Mouse (Mus musculus) ES-Bruce4 (cell line): Measurements from ENCODE around the gene Mdga1. TPM values are rescaled to one million over a fixed set of nuclear protein-coding genes. Genes with fewer than 3 reads are reported as not detected.
"Not testable (repeated sequence)": the region's sequence is repeated elsewhere in the genome, so short reads cannot be mapped to it uniquely, and the experiment has no call there.

Experiments
- H3K27ac ChIP-seq: 2 replicates; pipeline ENCODE4 v1.5.1; 2012; ENCODE audit warnings: low read length, inconsistent platforms; ENCODE audit not compliant: insufficient read depth
- H3K27me3 ChIP-seq: 2 replicates; pipeline ENCODE4 v1.6.1; 2012; ENCODE audit warnings: mild to moderate bottlenecking, low read length, inconsistent platforms; ENCODE audit not compliant: control insufficient read depth, poor library complexity, insufficient read depth, severe bottlenecking
- H3K36me3 ChIP-seq: 2 replicates; pipeline ENCODE4 v1.6.1; 2012; ENCODE audit warnings: inconsistent platforms, mild to moderate bottlenecking, low read length, moderate library complexity; ENCODE audit not compliant: control insufficient read depth, poor library complexity, insufficient read depth, severe bottlenecking
- H3K4me1 ChIP-seq: one replicate; pipeline ENCODE4 v1.8.1; 2011; ENCODE audit warnings: low read length; ENCODE audit not compliant: control insufficient read depth, insufficient read depth
- H3K4me3 ChIP-seq: 2 replicates; pipeline ENCODE4 v1.5.1; 2011; ENCODE audit warnings: low read depth, mild to moderate bottlenecking, low read length
- H3K9ac ChIP-seq: 2 replicates; pipeline ENCODE4 v1.6.1; 2012; ENCODE audit warnings: low read depth, mild to moderate bottlenecking, inconsistent platforms; ENCODE audit not compliant: poor library complexity, severe bottlenecking
- H3K9me3 ChIP-seq: replicated peaks from 2 replicates; pipeline ENCODE4 v1.6.1; 2012; ENCODE audit warnings: mild to moderate bottlenecking, low read length, inconsistent platforms; ENCODE audit not compliant: control insufficient read depth, poor library complexity, insufficient read depth, severe bottlenecking
- CTCF ChIP-seq: IDR thresholded peaks from one replicate; pipeline ENCODE4 v1.8.1; 2011; ENCODE audit warnings: low read depth, low read length
- EP300 ChIP-seq: IDR thresholded peaks from 2 replicates; pipeline ENCODE4 v1.6.1; 2011; ENCODE audit warnings: low read depth, low read length; ENCODE audit not compliant: insufficient read depth
- POLR2A ChIP-seq: IDR thresholded peaks from one replicate; pipeline ENCODE4 v1.8.1; 2011; ENCODE audit warnings: low read length; ENCODE audit not compliant: insufficient read depth
- polyA plus RNA-seq: library from polyadenylated mRNA; stranded (reverse); fragments of >200 nt; gene quantifications from 2 replicates; pipeline ENCODE4 v1.2.4, GENCODE M21; 2011; ENCODE audit warnings: low read depth; ENCODE audit not compliant: missing spikeins, insufficient read depth, insufficient read length

Gene Mdga1
- polyA plus RNA-seq, 1 experiment: 2.6 TPM

- Histone ChIP-seq H3K4me3 (no peak overlapping the region), H3K4me1 (no peaks in the 10 kb centered on the region), H3K27me3 (no peaks in the 10 kb centered on the region), H3K9me3 (no peaks in the 10 kb centered on the region), H3K36me3 (no peaks in the 10 kb centered on the region), H3K27ac (no peak overlapping the region), H3K9ac (no peak overlapping the region)
- TF ChIP-seq CTCF (no peak), EP300 (no peak), POLR2A (no peak)
Observed at GRCm38 (mm10) chr17:29788573-29788972, 181.3 kb downstream of the Mdga1 start.

GRCm38 (mm10) chr17:29784820-29785219, 185.1 kb downstream of the Mdga1 start:
- TF ChIP-seq POLR2A: no peak
- peak; percentile 54 for TF ChIP-seq CTCF
- no peaks in the 10 kb centered on the region for H3K9me3 ChIP-seq
- no peak overlapping the region for H3K4me3 ChIP-seq
- no peaks in the 10 kb centered on the region for H3K36me3 ChIP-seq
- H3K9ac ChIP-seq: no peak overlapping the region
- no peaks in the 10 kb centered on the region for H3K27me3 ChIP-seq
- no peaks in the 10 kb centered on the region for H3K4me1 ChIP-seq
- no peak overlapping the region for H3K27ac ChIP-seq

GRCm38 (mm10) chr17:29781472-29781871, 188.4 kb downstream of the Mdga1 start:
- H3K4me3 ChIP-seq, H3K27me3 ChIP-seq, H3K9me3 ChIP-seq, H3K27ac ChIP-seq, H3K4me1 ChIP-seq, H3K36me3 ChIP-seq, H3K9ac ChIP-seq: not testable (repeated sequence)

- Histone ChIP-seq H3K27ac (no peak overlapping the region), H3K4me1 (no peaks in the 10 kb centered on the region), H3K36me3 (no peaks in the 10 kb centered on the region), H3K27me3 (no peaks in the 10 kb centered on the region), H3K4me3 (no peak overlapping the region), H3K9me3 (no peaks in the 10 kb centered on the region), H3K9ac (no peak overlapping the region)
- TF ChIP-seq EP300 (no peak), POLR2A (no peak), CTCF (no peak)
Observed at GRCm38 (mm10) chr17:29778021-29778420, 191.9 kb downstream of the Mdga1 start.

Other genes with a start within 250 kb of the Mdga1 start
- 69.3 and 70.8 TPM in 2 replicates for gene Zfand3, start 34.6 kb upstream of the Mdga1 start, polyA plus RNA-seq